Mouse (Mus musculus) kidney, postnatal 36 days (tissue): ENCODE results near the gene Atp6v0a1.

Source experiments
- DNase-seq, 2 experiments: peaks; one replicate each; pipeline ENCODE4 v3.0.0; 2021 to 2022; ENCODE audit warnings: mixed read lengths in 2 of 2

Gene Atp6v0a1

DNA sequence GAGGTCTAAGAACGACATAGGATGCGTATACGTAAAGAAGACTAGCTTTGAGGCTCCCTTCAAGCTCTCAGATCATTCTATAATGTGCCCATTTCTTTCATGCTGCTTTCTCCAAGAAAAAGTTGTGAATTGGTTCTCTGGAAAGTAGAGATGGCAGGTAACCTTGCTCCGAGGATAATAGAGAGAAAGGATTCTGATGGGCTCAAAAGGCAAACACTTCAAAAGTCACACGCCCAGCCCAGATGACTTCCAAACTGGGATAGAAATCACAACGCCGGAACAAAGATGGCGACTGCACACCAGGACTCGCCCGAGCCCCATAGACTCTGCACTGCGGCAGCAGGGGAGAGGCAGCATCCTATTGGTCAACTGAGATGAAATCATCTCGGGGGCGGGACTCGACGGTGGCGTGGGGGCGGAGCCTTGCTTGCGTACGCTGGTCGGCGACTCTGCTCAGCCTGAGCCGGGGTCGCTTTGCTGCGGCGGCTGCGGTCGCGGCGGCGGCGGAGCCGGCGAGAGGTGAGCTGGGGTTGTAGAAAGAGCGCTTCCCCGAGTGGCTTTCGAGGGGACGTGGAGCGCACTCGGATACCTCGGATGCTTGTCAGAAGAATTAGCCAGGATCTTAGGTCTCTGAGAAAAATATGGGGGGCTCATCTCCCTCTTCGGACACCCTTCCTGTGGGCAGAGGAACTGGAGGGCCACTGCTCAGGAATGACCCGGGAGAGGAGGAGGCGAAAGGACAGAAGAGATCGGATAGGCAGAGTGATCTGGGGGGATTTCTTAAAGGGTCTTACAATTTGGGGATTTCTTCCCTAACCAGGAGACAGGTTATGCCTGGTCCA, at the start of gene Atp6v0a1:
Gene Atp6v0a1 (plus strand): TSS at position 407 of the 842 bp plus-strand sequence.
- peak; percentile 98 for DNase-seq

DNA sequence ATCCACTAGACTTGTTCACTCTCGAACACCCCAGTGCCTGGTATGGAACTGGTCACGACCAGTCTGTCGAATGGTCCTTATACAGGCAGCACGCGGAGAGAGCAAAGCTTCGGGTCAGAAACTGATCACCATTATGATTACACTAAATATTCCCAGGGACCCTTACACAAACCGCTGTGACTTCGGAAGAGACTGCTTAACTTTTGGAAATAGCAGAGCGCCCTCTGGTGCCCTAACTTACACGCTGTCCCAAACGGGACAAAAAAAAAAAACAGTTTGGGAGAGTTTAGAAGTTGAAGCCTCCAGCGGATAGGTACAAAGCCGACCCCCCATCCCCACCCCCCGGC, 49.8 kb upstream of the Atp6v0a1 start:
- peak; percentile 69 to 88 for DNase-seq

DNA sequence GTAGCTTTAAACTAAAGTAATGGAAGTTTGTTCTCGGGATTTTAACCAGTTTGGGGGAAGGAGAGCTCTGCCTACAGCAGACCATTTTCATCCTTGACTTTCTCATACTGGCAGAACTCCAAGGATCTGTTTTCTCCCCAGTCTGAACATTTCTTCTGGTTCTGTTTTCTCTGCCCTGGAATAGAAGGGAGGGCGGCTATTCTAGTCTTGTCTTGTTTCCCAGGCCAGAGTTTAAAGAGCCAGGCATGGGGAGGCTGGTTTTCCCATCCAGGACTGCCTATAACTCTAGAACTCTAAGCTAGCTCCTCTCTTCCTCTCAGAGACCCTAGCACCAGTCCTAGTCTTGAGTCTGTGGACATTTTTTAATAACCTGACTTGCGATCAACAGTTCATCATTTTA, 49.4 kb upstream of the Atp6v0a1 start:
- no peak for DNase-seq

DNA sequence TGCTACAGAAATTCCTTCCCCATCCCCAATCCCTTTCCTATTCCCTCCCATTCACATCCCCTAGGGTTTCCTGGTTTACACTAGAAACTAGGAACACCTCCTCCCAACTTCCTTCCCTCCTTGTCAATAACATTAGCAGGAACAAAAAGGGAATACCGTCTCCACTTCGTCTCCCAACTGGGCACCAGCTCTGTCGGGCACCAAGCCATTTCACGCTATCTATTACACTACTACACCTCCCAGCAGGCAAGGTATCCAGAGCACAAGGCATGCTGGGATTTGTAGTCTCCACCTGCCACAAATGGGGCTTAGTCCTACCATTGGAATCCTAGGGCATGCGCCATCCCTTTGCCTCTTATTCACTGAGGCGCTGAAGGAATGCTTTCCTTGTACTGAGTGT, 48.7 kb upstream of the Atp6v0a1 start:
- peak; percentile 84 to 85 for DNase-seq

DNA sequence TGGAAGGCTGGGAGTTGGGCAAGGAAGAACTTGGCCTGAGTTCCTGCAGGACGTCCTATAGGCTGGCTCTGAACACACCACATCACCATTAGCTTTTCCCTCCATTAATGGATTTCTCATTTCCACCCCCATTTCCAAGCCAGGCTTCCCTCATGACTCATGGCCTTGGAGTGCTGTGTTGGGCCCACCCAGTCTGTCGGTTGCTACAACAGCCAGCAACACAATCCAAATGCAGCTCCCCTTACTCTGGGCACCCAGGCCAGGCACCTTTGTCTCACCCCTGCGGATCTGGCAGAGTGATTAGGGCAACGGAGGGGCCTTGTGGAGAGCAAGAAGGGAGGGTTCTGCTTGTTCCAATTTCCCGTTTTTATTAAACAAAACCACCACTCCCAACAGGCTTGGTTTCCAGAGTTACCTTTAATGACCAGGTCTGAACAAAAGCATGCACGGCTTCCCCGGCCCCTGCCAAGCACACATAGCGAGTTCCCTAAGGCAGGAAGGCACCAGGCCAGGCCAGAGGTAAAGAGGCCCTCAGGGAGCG, 46.8 kb upstream of the Atp6v0a1 start:
- DNase-seq = no peak

DNA sequence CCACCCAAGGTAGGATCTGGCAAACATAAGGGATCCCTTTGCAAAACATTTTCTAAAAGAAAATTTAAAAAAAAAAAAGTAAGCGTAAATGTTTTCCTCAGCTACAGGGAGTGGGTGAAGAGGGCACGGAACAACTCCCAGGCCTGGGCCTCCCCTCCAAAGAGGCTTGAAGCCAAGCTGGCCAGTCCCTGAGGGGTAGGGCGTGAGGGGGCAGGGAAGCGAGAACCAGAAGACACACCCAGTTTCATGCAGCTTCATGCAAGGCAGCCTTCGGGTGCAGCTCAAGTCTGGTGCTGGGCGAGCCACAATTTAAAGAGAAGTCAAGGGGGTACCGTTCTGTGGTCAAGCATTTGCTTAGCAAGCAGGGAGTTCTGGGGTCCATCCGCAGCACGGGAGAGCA, 45.6 kb upstream of the Atp6v0a1 start:
- DNase-seq = no peak

DNA sequence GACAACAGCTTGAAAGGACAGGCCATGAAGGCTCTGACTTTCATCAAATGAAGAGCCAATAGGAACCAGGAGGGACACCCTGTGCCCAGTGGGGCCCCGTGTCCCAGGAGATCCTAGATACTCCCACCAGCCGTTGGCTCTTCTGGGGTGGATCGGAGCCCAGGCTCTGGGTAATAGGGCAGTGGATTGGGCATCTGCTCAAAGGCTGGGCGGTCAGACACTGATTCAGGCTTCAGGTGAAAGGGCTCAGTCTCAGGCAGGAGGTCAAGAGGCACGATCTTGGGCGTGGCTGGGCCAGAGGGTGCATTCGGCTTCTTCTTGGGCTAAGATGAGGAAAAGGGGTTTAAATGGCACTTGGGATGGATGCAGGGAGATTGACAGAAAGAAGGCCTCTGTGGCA, 45.1 kb upstream of the Atp6v0a1 start:
- DNase-seq = no peak

DNA sequence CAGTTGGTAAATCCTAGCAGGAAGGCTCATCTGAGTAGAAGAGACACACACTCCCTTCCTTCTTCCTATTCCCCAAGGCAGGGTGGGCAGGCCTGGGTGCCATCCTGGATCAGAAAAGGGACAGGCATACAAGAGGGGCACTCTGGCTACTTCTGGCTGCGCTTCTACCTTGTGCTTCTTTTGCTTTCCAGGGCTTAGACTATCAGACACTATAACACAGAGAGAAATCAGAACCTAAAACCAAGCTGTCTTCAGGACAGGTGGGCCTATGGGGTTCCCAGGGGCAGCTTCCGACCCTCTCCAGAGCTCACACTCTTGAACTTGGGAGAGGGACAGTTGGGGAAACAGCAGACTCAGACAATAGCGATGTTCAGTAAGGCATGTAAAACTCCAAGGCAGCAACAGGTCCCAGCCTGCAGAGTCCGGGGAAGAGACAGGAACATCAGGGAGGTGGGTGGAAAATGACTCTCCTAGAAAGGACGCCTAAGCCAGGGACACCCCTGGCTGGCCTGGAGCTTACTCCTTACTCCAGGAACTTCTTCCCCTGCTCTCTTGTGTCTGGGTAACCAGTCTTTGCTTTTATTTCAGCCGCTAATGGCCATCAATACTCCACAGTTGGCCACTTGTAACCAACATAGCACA, 44.2 kb upstream of the Atp6v0a1 start:
- DNase-seq = no peak

DNA sequence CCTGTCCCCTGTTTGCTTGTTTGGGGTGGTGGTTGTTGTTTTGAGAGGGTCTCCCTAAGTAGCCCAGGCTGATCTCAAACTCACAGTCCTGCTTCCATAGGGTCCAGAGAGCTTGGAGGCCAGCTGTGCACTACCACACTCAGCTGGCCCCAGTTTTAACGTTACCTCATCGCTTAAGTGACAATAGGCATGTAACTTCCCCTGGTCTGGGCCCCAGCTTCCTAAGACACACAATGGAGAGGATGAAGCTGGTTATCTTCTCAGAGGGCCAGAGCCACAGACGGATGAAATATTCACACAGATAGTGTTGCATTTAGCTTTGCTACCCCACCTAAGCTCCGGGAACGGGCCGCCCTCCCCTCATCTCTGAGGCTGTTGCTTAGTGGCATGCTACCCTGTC, 43.5 kb upstream of the Atp6v0a1 start:
- DNase-seq = no peak

DNA sequence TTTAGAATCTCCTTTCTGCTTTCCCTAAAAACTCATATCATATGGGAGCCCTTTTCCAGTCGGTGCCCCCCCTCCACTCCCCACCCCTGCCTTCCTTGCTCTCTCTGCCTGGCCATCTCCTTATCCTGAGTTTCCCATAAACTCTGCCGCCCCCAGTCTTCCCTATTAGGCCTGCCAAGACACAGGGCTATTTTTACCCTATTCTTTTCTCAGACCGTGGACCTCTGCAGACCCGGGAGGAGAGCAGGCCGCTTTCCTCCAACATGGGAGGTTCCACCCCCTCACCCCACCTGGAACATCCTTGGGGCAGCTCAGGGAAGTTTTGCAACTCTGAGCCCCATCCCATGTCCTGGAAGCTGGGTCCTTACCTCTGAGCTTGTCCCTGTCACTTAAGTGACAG, 41.9 kb upstream of the Atp6v0a1 start:
- no peak for DNase-seq

DNA sequence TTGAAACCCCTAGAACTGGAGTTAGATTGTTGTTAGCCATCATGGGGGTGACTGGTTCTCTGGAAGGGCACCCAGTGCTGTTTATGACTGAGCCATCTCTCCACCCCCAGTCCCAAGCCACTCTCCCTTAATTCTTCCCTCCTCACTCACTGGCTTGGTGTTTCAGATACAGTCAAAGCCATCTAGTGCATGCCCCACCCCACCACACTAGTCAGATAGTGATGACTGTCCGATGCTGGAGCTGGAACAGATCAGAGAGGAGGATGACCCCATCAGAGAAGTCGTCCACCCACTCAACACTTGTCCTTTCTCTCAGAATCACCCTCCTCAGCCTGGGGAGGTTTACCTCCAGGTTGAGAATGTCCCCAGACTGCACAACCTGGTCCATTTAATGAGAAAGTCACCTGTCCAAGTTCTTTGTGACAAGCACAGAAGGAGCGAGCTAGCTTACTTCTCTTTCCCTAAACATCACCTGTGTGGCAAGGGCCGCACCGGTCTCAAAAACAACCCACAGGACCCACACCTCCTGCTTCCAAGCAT, 41.3 kb upstream of the Atp6v0a1 start:
- no peak for DNase-seq

DNA sequence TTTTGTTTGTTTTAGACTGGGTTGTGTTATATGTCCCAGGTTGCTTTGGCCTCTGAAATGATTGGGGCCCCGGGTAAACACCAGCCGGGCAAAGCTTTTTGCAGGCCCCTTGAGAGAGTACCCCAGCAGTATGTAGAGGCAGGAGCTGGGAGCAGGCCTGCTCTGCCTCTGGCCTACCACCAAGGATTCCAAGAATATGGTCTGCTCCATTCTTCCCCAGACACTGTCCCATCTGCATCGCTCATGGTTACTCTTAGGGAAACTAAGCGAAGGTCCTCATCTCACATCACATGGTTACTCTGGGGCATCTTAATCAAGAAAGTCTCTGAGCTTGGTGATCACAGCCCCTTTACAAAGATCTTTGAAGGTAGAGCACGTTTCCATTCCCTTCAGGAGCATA, 40.8 kb upstream of the Atp6v0a1 start:
- no peak for DNase-seq

DNA sequence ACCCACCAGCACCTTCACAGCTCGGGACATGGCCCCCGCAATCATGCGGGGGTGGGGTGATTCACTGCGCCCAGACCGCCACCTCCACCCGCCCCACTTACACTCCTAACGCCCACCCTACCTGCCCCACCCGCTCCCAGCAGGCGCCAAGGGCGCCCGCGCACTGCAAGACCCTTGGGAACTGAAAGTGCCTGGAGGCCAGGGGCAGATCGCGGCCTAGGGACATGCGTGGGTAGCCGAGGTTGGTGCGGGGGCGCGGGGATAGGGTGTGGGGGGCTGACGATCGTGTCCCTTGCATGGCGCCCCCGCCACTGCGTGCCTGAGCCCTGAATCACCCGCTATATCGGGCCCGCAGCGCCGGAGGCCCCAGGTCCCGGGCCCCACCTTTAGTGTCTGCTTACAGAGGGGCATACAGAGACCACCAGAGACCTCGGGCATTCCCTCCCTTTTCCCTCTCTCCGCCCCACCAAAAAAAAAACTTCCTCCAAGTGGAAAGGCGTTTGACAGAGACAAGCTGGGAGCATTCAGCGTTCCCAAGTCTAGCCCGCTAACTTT, 40.0 kb upstream of the Atp6v0a1 start:
- DNase-seq = peak in 1 of 2 experiments; percentile 30

DNA sequence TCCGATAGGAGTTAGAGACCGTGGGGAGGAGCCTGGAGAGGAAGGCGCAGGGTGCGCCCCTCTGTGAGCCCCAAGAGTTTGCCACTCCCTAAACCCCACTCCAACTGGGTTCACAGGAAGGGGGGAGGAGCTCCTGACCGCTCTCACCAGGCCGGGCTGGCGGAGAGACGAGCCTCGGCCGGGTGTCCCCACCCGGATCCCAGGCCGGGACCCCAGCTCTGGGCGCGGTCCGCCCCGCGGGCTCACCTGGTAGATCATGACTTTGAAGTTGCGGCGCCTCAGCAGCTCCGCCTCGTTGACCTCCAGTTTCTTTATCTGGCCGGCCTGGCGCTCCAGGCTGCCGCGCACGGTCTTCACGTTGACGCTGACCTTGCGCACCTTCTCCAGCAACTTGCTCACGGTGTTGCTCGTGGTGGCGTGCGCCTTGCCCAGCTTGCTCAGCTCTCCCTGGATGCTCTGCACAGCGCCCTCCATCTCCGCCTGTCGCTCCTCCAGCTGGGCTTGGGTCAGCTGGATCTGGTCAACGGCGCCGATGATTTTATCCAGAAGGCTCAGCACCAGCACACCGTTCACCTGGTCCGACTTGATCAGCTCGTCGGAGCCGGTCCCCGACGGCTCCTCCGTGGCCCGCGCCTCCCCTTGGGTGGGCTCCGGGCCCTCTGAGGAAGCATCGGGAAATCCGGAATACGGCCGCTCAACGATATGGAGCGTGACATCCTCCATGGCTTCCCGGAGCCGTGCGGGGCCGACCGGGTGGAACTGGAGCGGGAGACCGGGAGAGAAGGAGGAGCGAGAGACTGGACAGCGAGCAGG, 39.3 kb upstream of the Atp6v0a1 start:
- DNase-seq = peak; percentile 40 to 61

DNA sequence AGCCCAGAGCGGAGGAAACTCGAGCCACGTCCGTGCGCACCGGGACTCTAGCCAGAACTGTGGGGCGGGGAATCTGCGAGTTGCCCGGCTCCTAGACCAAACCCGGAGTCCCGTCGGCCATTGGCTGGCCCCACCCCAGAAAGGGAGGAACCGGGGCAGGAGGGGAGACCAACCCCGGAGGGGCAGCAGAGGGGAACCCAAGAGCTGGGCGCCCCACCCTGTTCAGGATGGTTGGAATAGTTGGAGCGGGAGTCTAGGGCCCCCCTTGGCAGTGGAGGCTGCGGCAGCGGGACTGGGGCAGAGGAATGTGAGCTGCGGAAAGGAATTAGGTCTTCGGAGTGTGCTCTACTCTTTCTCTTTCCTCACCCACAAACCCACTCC, 38.7 kb upstream of the Atp6v0a1 start, which contains the start of gene Cavin1:
Gene Cavin1 (minus strand): TSS at position 331 of the 381 bp plus-strand sequence.
- DNase-seq = peak; percentile 95 to 96

DNA sequence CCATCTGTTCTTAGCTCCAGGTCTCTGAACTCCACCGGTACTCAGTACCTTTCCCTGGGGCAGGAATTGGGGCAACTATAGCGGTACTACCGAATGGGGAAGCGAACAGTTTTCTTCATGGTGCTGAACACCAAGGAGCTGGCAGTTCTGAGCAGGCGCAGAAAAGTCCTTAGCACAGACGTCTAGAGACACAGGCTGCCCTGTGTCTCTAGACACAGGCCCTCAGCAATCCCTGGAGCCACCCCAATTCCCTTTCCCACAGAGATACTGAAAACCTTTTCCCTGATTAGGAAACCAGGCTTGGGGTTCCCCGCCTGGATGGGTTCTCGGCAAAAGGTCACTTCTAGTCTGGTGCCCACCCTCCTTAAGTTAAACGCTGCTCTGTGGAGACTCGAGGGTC, 37.8 kb upstream of the Atp6v0a1 start:
- no peak for DNase-seq

DNA sequence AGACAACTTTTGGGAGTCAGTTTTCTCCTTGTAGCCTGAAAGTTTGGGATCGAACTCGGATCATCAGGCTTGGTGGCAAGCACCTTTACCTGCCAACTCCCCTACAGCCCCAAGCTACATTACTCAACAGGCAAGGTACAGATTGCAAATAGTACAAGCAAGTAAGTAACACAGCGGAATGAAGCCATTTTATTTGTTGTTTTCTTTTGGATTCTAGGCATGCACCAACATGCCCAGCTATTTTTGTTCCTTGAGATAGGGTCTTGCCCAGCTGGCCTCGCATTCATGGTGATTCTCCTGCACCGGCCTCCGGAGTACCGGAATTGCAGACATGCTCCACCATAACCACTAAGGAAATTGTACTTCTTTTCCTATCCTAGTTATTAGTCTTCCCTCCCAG, 36.0 kb upstream of the Atp6v0a1 start:
- no peak for DNase-seq

DNA sequence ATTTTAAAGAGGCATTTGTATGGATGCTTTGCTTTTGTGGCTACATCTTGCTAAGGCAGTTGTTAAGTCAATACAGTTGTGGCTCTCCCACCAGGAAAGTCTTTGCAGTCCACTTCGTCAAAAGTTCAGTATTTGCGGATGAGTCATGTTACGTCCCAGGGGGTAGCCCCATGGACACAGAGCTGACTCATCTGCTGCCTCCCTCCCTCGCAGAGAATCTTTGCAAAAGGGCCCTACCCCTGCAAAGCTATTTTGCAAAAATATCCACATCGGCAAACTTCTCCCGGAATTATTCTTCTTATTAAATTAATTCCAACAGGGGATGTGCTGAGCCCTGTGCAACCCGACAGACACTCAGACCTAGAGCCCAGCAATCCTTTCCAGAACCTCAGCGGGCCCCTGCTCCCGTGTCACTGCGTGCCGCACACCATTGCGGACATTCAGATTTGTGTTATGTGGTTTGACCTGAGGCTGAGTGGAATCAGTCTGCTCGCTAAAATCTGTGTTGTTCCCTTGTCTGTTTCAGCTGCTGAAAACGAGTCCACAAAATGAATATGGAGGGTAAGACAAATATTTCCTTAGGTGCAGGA, 34.8 kb upstream of the Atp6v0a1 start:
- no peak for DNase-seq

DNA sequence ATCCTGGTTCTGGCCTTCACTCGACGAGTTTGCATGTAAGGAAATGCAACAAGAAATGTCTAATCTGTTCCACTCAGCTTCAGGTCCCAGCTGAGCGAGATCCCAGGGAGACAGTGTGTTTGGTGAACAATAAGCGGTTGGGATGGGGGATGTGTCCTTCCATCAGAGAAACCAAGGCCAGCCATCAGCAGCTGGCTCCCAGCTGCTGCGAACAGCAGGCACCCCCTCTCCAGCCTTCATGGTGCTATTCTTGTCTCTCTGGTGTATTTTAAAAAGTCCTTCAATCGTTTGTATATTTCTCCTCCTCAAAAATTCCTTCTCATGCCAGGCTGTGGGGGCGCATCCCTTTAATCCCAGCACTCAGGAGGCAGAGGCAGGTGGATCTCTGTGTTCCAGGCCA, 34.0 kb upstream of the Atp6v0a1 start:
- no peak for DNase-seq

DNA sequence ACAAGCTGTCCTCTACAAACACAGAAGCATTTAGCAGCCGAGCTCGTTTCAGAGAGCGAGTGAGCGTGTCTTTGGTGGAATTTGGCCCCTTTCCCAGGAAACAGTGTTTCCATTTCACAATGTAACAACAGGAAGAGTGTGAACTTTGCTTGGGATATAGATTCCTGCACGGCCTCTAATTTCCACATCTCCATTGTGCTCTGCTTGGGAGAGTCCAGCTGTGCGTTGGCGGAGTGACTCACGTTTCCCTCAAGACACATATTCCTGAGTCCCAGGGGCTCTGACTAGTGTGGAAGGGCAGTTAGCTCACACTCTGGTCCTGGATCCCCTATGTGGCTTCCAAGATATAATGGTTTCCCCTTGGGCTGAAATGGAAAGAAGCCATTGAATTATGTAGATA, 29.4 kb upstream of the Atp6v0a1 start:
- DNase-seq = peak; percentile 41 to 57

DNA sequence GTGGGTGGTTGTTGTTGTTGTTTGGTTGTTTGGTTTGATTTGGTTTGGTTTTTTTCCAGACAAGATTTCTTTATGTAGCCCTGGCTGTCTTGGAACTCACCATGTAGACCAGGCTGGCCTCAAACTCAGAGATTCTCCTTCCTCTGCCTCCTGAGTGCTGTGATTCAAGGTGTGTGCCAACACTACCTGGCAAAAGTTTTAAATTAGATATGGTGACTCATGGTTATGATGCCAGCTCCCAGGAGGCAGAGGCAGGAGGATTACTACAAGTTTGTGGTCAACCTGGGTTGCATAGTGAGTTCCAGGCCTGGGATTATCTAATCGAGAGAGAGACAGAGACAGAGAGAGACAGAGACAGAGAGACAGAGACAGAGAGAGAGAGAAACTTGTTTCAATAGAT, 28.8 kb upstream of the Atp6v0a1 start:
- no peak for DNase-seq

DNA sequence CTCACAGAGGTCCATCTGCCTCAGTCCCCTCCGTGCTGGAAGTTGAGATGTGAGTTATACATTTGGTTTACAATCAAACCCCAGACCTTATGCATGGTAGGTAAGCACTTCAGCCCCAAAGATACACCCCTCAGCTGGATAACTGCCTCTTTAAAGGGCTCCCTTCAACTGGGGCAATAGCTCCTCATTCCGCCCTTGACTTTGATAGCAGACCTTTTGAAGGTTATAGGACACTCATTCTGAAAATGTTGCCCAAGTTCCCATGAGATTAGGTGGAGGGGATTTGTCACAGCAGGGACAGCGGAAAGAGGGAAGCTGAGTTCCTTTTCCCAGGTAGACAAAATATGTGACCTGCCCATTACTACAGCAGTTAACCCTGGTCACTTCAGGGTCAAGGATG, 28.0 kb upstream of the Atp6v0a1 start:
- no peak for DNase-seq
